Mouse (Mus musculus) retina, embryonic 14.5 days (tissue): Measurements from ENCODE around the gene Gm21913.
"Not testable (repeated sequence)": the region's sequence is repeated elsewhere in the genome, so short reads cannot be mapped to it uniquely, and the experiment has no call there.

Experiments used
- DNase-seq: peaks from one replicate; pipeline ENCODE4 v3.0.0-alpha.2; 2015; ENCODE audit warnings: low spot score

The Gm21913 gene

GRCm38 (mm10) chrY:74623596-74623995 is at the start of gene Gm21913:
Gene Gm21913, plus strand, starts transcription at chrY:74623896.
- DNase-seq = not testable (repeated sequence)
